Mouse (Mus musculus) liver, embryonic 14.5 days (tissue): Measurements from ENCODE around the gene Bag6. TPM values are rescaled to one million over a fixed set of nuclear protein-coding genes. Genes with fewer than 3 reads are reported as not detected.

Experiments
- ATAC-seq: fragments of 200-750 bp; cut with Nextera tagmentation; 2 replicates; pipeline ENCODE4 v1.8.0; 2017; ENCODE audit warnings: moderate number of reproducible peaks, mild to moderate bottlenecking, moderate library complexity; ENCODE audit not compliant: insufficient read depth
- DNase-seq, 3 experiments: peaks; one replicate each; pipeline ENCODE4 v3.0.0-alpha.2; 2012 to 2013; ENCODE audit warnings: low read depth in 3 of 3, low spot score in 3 of 3
- H3K27ac ChIP-seq: fragments of 300-500 bp; sonication (generic); 2 replicates; pipeline ENCODE4 v1.5.1; 2014; ENCODE audit warnings: moderate library complexity, mild to moderate bottlenecking, control low read depth, inconsistent platforms
- H3K27me3 ChIP-seq: fragments of 300-500 bp; sonication (generic); 2 replicates; pipeline ENCODE4 v1.6.1; 2014; ENCODE audit warnings: mild to moderate bottlenecking, low read length, moderate library complexity; ENCODE audit not compliant: control insufficient read depth, insufficient read depth
- H3K36me3 ChIP-seq: fragments of 300-500 bp; sonication (generic); replicated peaks from 2 replicates; pipeline ENCODE4 v1.6.1; 2014; ENCODE audit warnings: low read depth; ENCODE audit not compliant: control insufficient read depth, insufficient read depth
- H3K4me1 ChIP-seq, 2 experiments: fragments of 200-500 bp in 1 of 2; fragments of 300-500 bp in 1 of 2; sonication (generic) in 1 of 2; replicated peaks; 2 replicates each; pipeline ENCODE4 v1.6.1; 2012 to 2014; ENCODE audit warnings: antibody characterized with exemption in 1 of 2, inconsistent platforms in 1 of 2, low read length in 1 of 2; ENCODE audit not compliant: control insufficient read depth in 2 of 2, insufficient read depth in 2 of 2
- H3K4me2 ChIP-seq: fragments of 300-500 bp; sonication (generic); 2 replicates; pipeline ENCODE4 v1.6.1; 2014; ENCODE audit warnings: low read depth, mild to moderate bottlenecking, control low read depth, moderate library complexity
- H3K4me3 ChIP-seq, 2 experiments: fragments of 200-500 bp in 1 of 2; fragments of 300-500 bp in 1 of 2; sonication (generic) in 1 of 2; 2 replicates each; pipeline ENCODE4 v1.5.1; 2012 to 2014; ENCODE audit warnings: low read depth in 2 of 2, low read length in 2 of 2, mild to moderate bottlenecking in 2 of 2, control low read depth in 1 of 2, inconsistent platforms in 1 of 2, moderate library complexity in 1 of 2; ENCODE audit not compliant: insufficient read depth in 1 of 2
- H3K9ac ChIP-seq: fragments of 300-500 bp; sonication (generic); replicated peaks from 2 replicates; pipeline ENCODE4 v1.6.1; 2014; ENCODE audit warnings: mild to moderate bottlenecking, control low read depth, moderate library complexity
- H3K9me3 ChIP-seq: fragments of 300-500 bp; sonication (generic); 2 replicates; pipeline ENCODE4 v1.6.1; 2016; ENCODE audit warnings: low read length, mixed read lengths; ENCODE audit not compliant: control insufficient read depth
- CTCF ChIP-seq: IDR thresholded peaks from 2 replicates; pipeline ENCODE4 v1.5.1; 2016; ENCODE audit warnings: antibody characterized with exemption, low read depth, control low read depth
- EP300 ChIP-seq: IDR thresholded peaks from 2 replicates; pipeline ENCODE4 v1.6.1; 2016; ENCODE audit warnings: antibody characterized with exemption, low read depth
- WGBS: fragments of 180-500 bp; shearing (Covaris S2); extraction: QIAGEN DNeasy Blood & Tissue Kit; methylation state at CpG from one replicate; pipeline ENCODE4 v1.1.7; 2014; ENCODE audit not compliant: insufficient replicate concordance; 5-methylcytosine and 5-hydroxymethylcytosine counted together
- polyA plus RNA-seq, 2 experiments: library from polyadenylated mRNA; depleted of rRNA in 1 of 2; stranded (reverse) in 1 of 2; unstranded in 1 of 2; fragments of >200 nt; fragmentation: Nextera tagmentation in 1 of 2; extraction: Ambion mirVana in 1 of 2; gene quantifications; 2 replicates each; pipeline versions ENCODE4 v1.2.1 to v1.2.3; 2012 to 2014

Gene Bag6
- polyA plus RNA-seq, 2 experiments: 22.9 to 45.7 TPM

DNA sequence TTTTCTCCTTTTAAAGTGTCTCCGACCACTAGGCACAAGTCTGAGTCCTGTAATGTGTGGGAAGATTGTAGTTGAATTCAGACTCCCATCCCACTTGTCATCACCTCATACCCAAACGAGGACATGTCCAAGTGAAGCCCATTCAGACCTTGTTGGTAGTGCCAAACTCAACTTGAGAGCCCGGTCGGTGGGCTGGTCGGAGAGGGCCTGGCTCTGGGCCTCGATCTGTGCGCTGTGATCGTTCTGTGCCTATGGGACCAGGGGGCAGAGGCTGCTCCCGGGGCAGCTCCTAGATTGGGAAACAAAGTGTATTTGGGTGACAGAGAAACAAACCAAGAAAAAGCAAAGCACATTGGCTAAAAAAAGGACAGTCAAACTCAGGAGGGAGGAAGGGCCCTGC, 18.1 kb downstream of the Bag6 start:
- H3K4me2 ChIP-seq: no peak overlapping the region
- no peaks in the 10 kb centered on the region for H3K27me3 ChIP-seq
- H3K9me3 ChIP-seq: no peaks in the 10 kb centered on the region
- no peak for DNase-seq
- peaks cover 92% of the 10 kb centered on the region for H3K36me3 ChIP-seq
- ATAC-seq: no peak
- H3K4me3 ChIP-seq: no peak overlapping the region
- H3K9ac ChIP-seq: no peak overlapping the region
- WGBS: 90% methylated on average over 9 of the region's 9 CpGs
- no peaks in the 10 kb centered on the region for H3K4me1 ChIP-seq
- no peak for TF ChIP-seq CTCF
- TF ChIP-seq EP300: no peak
- no peak overlapping the region for H3K27ac ChIP-seq

GRCm38 (mm10) chr17:35153931-35154330, 19.0 kb downstream of the Bag6 start:
- DNase-seq (no peak), ATAC-seq (no peak)
- 78% methylated on average over 4 of the region's 4 CpGs for WGBS
- Histone ChIP-seq H3K4me3 (no peak overlapping the region), H3K4me1 (no peaks in the 10 kb centered on the region), H3K36me3 (peaks cover 97% of the 10 kb centered on the region), H3K4me2 (no peak overlapping the region), H3K27me3 (no peaks in the 10 kb centered on the region), H3K9me3 (no peaks in the 10 kb centered on the region), H3K27ac (no peak overlapping the region), H3K9ac (no peak overlapping the region)
- TF ChIP-seq CTCF (no peak), EP300 (no peak)

- no peak for DNase-seq
- no peak for ATAC-seq
- Histone ChIP-seq H3K27me3 (no peaks in the 10 kb centered on the region), H3K27ac (no peak overlapping the region), H3K9me3 (no peaks in the 10 kb centered on the region), H3K9ac (no peak overlapping the region), H3K4me1 (no peaks in the 10 kb centered on the region), H3K4me3 (no peak overlapping the region), H3K36me3 (peaks cover 97% of the 10 kb centered on the region), H3K4me2 (no peak overlapping the region)
- no peak for TF ChIP-seq EP300
- TF ChIP-seq CTCF: no peak
- WGBS: 86% methylated on average over 7 of the region's 7 CpGs
Observed at GRCm38 (mm10) chr17:35154616-35155015, 19.6 kb downstream of the Bag6 start.

DNA sequence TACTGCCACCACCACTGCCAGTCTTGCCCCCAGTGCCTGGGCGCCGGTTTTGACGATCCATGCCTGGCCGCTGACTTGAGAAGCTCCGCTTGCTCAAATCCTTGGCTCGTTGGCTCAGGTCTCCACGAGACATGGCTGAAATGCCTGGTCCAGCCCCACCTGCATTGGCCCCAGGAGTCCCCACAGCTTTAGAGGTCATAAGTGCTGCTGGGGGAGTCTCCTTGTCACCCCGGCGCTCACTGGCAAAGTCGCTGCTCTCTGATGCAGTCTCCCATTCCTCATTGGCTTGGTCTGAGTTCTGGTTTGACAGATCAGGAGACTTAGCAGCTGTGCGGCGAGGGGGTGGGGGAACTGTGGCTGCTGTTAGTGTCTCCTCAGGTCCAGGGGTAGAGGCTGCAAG, 20.5 kb downstream of the Bag6 start:
- 89% methylated on average over 12 of the region's 12 CpGs for WGBS
- Histone ChIP-seq H3K36me3 (peaks cover 97% of the 10 kb centered on the region), H3K4me2 (no peak overlapping the region), H3K4me3 (no peak overlapping the region), H3K27me3 (no peaks in the 10 kb centered on the region), H3K9me3 (no peaks in the 10 kb centered on the region), H3K27ac (no peak overlapping the region), H3K9ac (no peak overlapping the region), H3K4me1 (no peaks in the 10 kb centered on the region)
- DNase-seq (no peak), ATAC-seq (no peak)
- TF ChIP-seq CTCF (no peak), EP300 (no peak)

GRCm38 (mm10) chr17:35156461-35157200, 21.7 kb downstream of the Bag6 start:
- TF ChIP-seq EP300: no peak
- no peak for TF ChIP-seq CTCF
- 87% methylated on average over 33 of the region's 33 CpGs for WGBS
- Histone ChIP-seq H3K4me1 (no peaks in the 10 kb centered on the region), H3K27me3 (no peaks in the 10 kb centered on the region), H3K9me3 (no peaks in the 10 kb centered on the region), H3K9ac (no peak overlapping the region), H3K4me3 (no peak overlapping the region), H3K27ac (no peak overlapping the region), H3K4me2 (no peak overlapping the region), H3K36me3 (peaks cover 99% of the 10 kb centered on the region)
- DNase-seq (no peak), ATAC-seq (no peak)
